Mouse (Mus musculus) midbrain, embryonic 14.5 days (tissue): Measurements from ENCODE around the gene Abca13. TPM values are rescaled to one million over a fixed set of nuclear protein-coding genes. Genes with fewer than 3 reads are reported as not detected.
A peak's percentile ranks its signal among the peaks of the same experiment; 100 is the strongest.
"Not testable (repeated sequence)": the region's sequence is repeated elsewhere in the genome, so short reads cannot be mapped to it uniquely, and the experiment has no call there.

Experiments
- ATAC-seq: fragments of 200-750 bp; cut with Nextera tagmentation; 2 replicates; pipeline ENCODE4 v1.8.0; 2017; ENCODE audit warnings: moderate number of reproducible peaks, moderate library complexity; ENCODE audit not compliant: low FRiP score, low TSS enrichment
- DNase-seq: peaks from one replicate; pipeline ENCODE4 v3.0.0-alpha.2; 2015
- H3K27ac ChIP-seq: fragments of 300-500 bp; sonication (generic); replicated peaks from 2 replicates; pipeline ENCODE4 v1.5.1; 2014; ENCODE audit warnings: mild to moderate bottlenecking, low read depth, low read length, moderate library complexity
- H3K27me3 ChIP-seq: fragments of 300-500 bp; sonication (generic); 2 replicates; pipeline ENCODE4 v1.6.1; 2014; ENCODE audit warnings: low read length, control low read depth, mixed read lengths; ENCODE audit not compliant: control insufficient read depth, insufficient read depth
- H3K36me3 ChIP-seq: fragments of 300-500 bp; sonication (generic); 2 replicates; pipeline ENCODE4 v1.6.1; 2014; ENCODE audit warnings: low read length, control low read depth; ENCODE audit not compliant: control insufficient read depth, insufficient read depth
- H3K4me1 ChIP-seq: fragments of 300-500 bp; sonication (generic); 2 replicates; pipeline ENCODE4 v1.6.1; 2014; ENCODE audit warnings: mild to moderate bottlenecking, antibody characterized with exemption, low read length, control low read depth; ENCODE audit not compliant: control insufficient read depth, insufficient read depth
- H3K4me2 ChIP-seq: fragments of 300-500 bp; sonication (generic); 2 replicates; pipeline ENCODE4 v1.6.1; 2014; ENCODE audit warnings: mild to moderate bottlenecking, low read length, moderate library complexity
- H3K4me3 ChIP-seq: fragments of 300-500 bp; sonication (generic); replicated peaks from 2 replicates; pipeline ENCODE4 v1.5.1; 2014; ENCODE audit warnings: low read depth, low read length
- H3K9ac ChIP-seq: fragments of 300-500 bp; sonication (generic); replicated peaks from 2 replicates; pipeline ENCODE4 v1.6.1; 2014; ENCODE audit warnings: mild to moderate bottlenecking, low read length, moderate library complexity
- H3K9me3 ChIP-seq: fragments of 300-500 bp; sonication (generic); 2 replicates; pipeline ENCODE4 v1.6.1; 2016; ENCODE audit warnings: low read length, control low read depth, mixed read lengths; ENCODE audit not compliant: control insufficient read depth
- WGBS: fragments of 180-500 bp; shearing (Covaris S2); extraction: QIAGEN DNeasy Blood & Tissue Kit; methylation state at CpG from one replicate; pipeline ENCODE4 v1.1.7; 2014; 5-methylcytosine and 5-hydroxymethylcytosine counted together
- polyA plus RNA-seq: library from polyadenylated mRNA; unstranded; fragments of >200 nt; fragmentation: Nextera tagmentation; extraction: Ambion mirVana; gene quantifications from 2 replicates; pipeline ENCODE4 v1.2.1, GENCODE M21; 2014

Gene Abca13
- polyA plus RNA-seq, 1 experiment from 2014 or later: 0.18 TPM

- WGBS: 81% methylated on average over 4 of the region's 4 CpGs
- no peaks in the 10 kb centered on the region for H3K4me1 ChIP-seq
- H3K4me3 ChIP-seq: no peak overlapping the region
- no peak overlapping the region for H3K9ac ChIP-seq
- no peak overlapping the region for H3K4me2 ChIP-seq
- H3K9me3 ChIP-seq: no peaks in the 10 kb centered on the region
- no peak overlapping the region for H3K27ac ChIP-seq
- no peak for DNase-seq
- H3K36me3 ChIP-seq: no peaks in the 10 kb centered on the region
- ATAC-seq: no peak
- H3K27me3 ChIP-seq: no peaks in the 10 kb centered on the region
Measured at GRCm38 (mm10) chr11:9226399-9226798, 34.7 kb downstream of the Abca13 start.

GRCm38 (mm10) chr11:9249627-9250026 is 57.9 kb downstream of the Abca13 start:
- not testable (repeated sequence) for H3K36me3 ChIP-seq, ATAC-seq, H3K27ac ChIP-seq, DNase-seq, H3K4me2 ChIP-seq, H3K9me3 ChIP-seq, H3K4me1 ChIP-seq, H3K9ac ChIP-seq, H3K4me3 ChIP-seq, H3K27me3 ChIP-seq
- 82% methylated on average over 5 of the region's 5 CpGs for WGBS

GRCm38 (mm10) chr11:9263072-9263471 is 71.3 kb downstream of the Abca13 start:
- H3K36me3 ChIP-seq, H3K27me3 ChIP-seq, DNase-seq, H3K4me2 ChIP-seq, H3K27ac ChIP-seq, H3K9ac ChIP-seq, H3K4me1 ChIP-seq, ATAC-seq, H3K9me3 ChIP-seq, H3K4me3 ChIP-seq: not testable (repeated sequence)
- WGBS: 38% methylated on average over 3 of the region's 3 CpGs

GRCm38 (mm10) chr11:9269090-9269489 is 77.3 kb downstream of the Abca13 start:
- Histone ChIP-seq H3K27me3 (no peaks in the 10 kb centered on the region), H3K9ac (no peak overlapping the region), H3K9me3 (no peaks in the 10 kb centered on the region), H3K4me2 (no peak overlapping the region), H3K4me3 (no peak overlapping the region), H3K27ac (no peak overlapping the region), H3K36me3 (no peaks in the 10 kb centered on the region), H3K4me1 (no peaks in the 10 kb centered on the region)
- DNase-seq (peak; percentile 4), ATAC-seq (no peak)
- WGBS: 69% methylated on average over 3 of the region's 3 CpGs

GRCm38 (mm10) chr11:9285204-9285603 is 93.5 kb downstream of the Abca13 start:
- Histone ChIP-seq H3K4me2 (no peak overlapping the region), H3K9me3 (no peaks in the 10 kb centered on the region), H3K4me1 (no peaks in the 10 kb centered on the region), H3K9ac (no peak overlapping the region), H3K4me3 (no peak overlapping the region), H3K36me3 (no peaks in the 10 kb centered on the region), H3K27me3 (no peaks in the 10 kb centered on the region), H3K27ac (no peak overlapping the region)
- 84% methylated on average over 3 of the region's 3 CpGs for WGBS
- ATAC-seq: no peak
- DNase-seq: no peak

GRCm38 (mm10) chr11:9285759-9286158 is 94.0 kb downstream of the Abca13 start:
- Histone ChIP-seq H3K36me3 (no peaks in the 10 kb centered on the region), H3K9me3 (no peaks in the 10 kb centered on the region), H3K4me1 (no peaks in the 10 kb centered on the region), H3K27ac (no peak overlapping the region), H3K4me2 (no peak overlapping the region), H3K4me3 (no peak overlapping the region), H3K27me3 (no peaks in the 10 kb centered on the region), H3K9ac (no peak overlapping the region)
- ATAC-seq (no peak), DNase-seq (no peak)
- WGBS: 89% methylated on average over 3 of the region's 3 CpGs

GRCm38 (mm10) chr11:9291168-9291567 is 99.4 kb downstream of the Abca13 start:
- no peaks in the 10 kb centered on the region for H3K36me3 ChIP-seq
- H3K9ac ChIP-seq: no peak overlapping the region
- H3K4me1 ChIP-seq: no peaks in the 10 kb centered on the region
- no peaks in the 10 kb centered on the region for H3K27me3 ChIP-seq
- 86% methylated on average over 7 of the region's 7 CpGs for WGBS
- no peak overlapping the region for H3K4me3 ChIP-seq
- ATAC-seq (no peak), DNase-seq (no peak)
- H3K9me3 ChIP-seq: no peaks in the 10 kb centered on the region
- H3K4me2 ChIP-seq: no peak overlapping the region
- H3K27ac ChIP-seq: no peak overlapping the region

GRCm38 (mm10) chr11:9299615-9300014 is 107.9 kb downstream of the Abca13 start:
- Histone ChIP-seq H3K27me3 (no peaks in the 10 kb centered on the region), H3K4me2 (no peak overlapping the region), H3K4me1 (no peaks in the 10 kb centered on the region), H3K9ac (no peak overlapping the region), H3K27ac (no peak overlapping the region), H3K4me3 (no peak overlapping the region), H3K9me3 (no peaks in the 10 kb centered on the region), H3K36me3 (no peaks in the 10 kb centered on the region)
- DNase-seq (no peak), ATAC-seq (no peak)
- whole genome bisulfite sequencing: 80% methylated on average over 1 of the region's 1 CpGs

GRCm38 (mm10) chr11:9305450-9305849 is 113.7 kb downstream of the Abca13 start:
- H3K4me3 ChIP-seq: no peak overlapping the region
- H3K9ac ChIP-seq: no peak overlapping the region
- DNase-seq (no peak), ATAC-seq (no peak)
- H3K4me2 ChIP-seq: no peak overlapping the region
- H3K27me3 ChIP-seq: no peaks in the 10 kb centered on the region
- no peak overlapping the region for H3K27ac ChIP-seq
- no peaks in the 10 kb centered on the region for H3K36me3 ChIP-seq
- 88% methylated on average over 4 of the region's 4 CpGs for WGBS
- no peaks in the 10 kb centered on the region for H3K9me3 ChIP-seq
- no peaks in the 10 kb centered on the region for H3K4me1 ChIP-seq
